Comparison of ENCODE assay signal across 34 mouse cellular contexts in genomic region chr3:105854786-105855185, GRCm38 (mm10). TPM values are rescaled to one million over a fixed set of nuclear protein-coding genes. Genes with fewer than 3 reads are reported as not detected.
DNase-seq lines count a peak whose midpoint lies in the region; ATAC-seq and TF ChIP-seq lines count a peak whose summit lies in the region.
"Had no signal": no experiment of that assay in that cellular context is flagged by ENCODE, and none has a peak within 500 bp of the region (broad histone marks: within the 10 kb centered on the region; RNA-seq: fewer than 3 reads in every experiment).

No protein-coding gene starts in this region.

- intact Hi-C loops in gastrocnemius, adult 2 months (cut with DNase I) = no loop called here
- intact Hi-C loops in gastrocnemius, postnatal 14 days (cut with DNase I; ENCODE audit: low total_unique reads) = no loop called here

- H3K9me3 ChIP-seq in limb, embryonic 12.5 days = no peaks in the 10 kb centered on the region
- H3K9me3 ChIP-seq: embryonic facial prominence, embryonic 13.5 days; heart, embryonic 13.5 days; hindbrain, embryonic 15.5 days; kidney, embryonic 15.5 days; lung, embryonic 15.5 days; neural tube, embryonic 12.5 days had no signal

- no peak for DNase-seq in gastrocnemius, adult 2 months
- DNase-seq in gastrocnemius, postnatal 14 days = no peak
- DNase-seq in right cerebral cortex, adult 18-20 months = peak; percentile 17
- no peak for DNase-seq in right cerebral cortex, postnatal 4 days
- DNase-seq in lung, postnatal 25 days (ENCODE audit: low spot score) = no peak
- DNase-seq: adrenal gland, adult 2 months; adrenal gland, postnatal 36 days; B cell, adult 2 months; cerebellum, adult 8-10 months; gastrocnemius, postnatal 36 days; heart, adult 2 months; heart, postnatal 10 days; kidney, adult 18-20 months; kidney, postnatal 25 days; left cerebral cortex, postnatal 4 days; lung, postnatal 36 days had no signal

- TF ChIP-seq CTCF in gastrocnemius, adult 2 months (IDR thresholded peaks at IDR 0.05) = no peak

- peak overlapping the region; percentile 28; the same call in 1 of the 2 replicates for H3K27ac ChIP-seq in gastrocnemius, adult 2 months
- H3K27ac ChIP-seq in limb, embryonic 12.5 days = peak overlapping the region; percentile 53; the same call in 1 of the 2 replicates
- H3K27ac ChIP-seq: heart, adult 2 months; heart, embryonic 13.5 days; hindbrain, embryonic 15.5 days; kidney, embryonic 15.5 days; lung, embryonic 15.5 days; neural tube, embryonic 12.5 days had no signal

- H3K27me3 ChIP-seq in limb, embryonic 12.5 days = no peaks in the 10 kb centered on the region
- H3K27me3 ChIP-seq: embryonic facial prominence, embryonic 13.5 days; hindbrain, embryonic 15.5 days; kidney, embryonic 15.5 days; lung, embryonic 15.5 days; neural tube, embryonic 12.5 days had no signal

- H3K4me1 ChIP-seq in limb, embryonic 12.5 days (replicated peaks) = peaks cover 42% of the 10 kb centered on the region
- H3K4me1 ChIP-seq: heart, embryonic 13.5 days; hindbrain, embryonic 15.5 days; kidney, embryonic 15.5 days; lung, embryonic 15.5 days; neural tube, embryonic 12.5 days had no signal

- H3K36me3 ChIP-seq in limb, embryonic 12.5 days = no peaks in the 10 kb centered on the region
- H3K36me3 ChIP-seq: embryonic facial prominence, embryonic 13.5 days; heart, embryonic 13.5 days; hindbrain, embryonic 15.5 days; kidney, embryonic 15.5 days; lung, embryonic 15.5 days; neural tube, embryonic 12.5 days had no signal

- H3K4me3 ChIP-seq in gastrocnemius, adult 2 months = no peak overlapping the region
- no peak overlapping the region for H3K4me3 ChIP-seq in limb, embryonic 12.5 days (replicated peaks)
- H3K4me3 ChIP-seq: embryonic facial prominence, embryonic 13.5 days; heart, adult 2 months; heart, embryonic 13.5 days; hindbrain, embryonic 15.5 days; kidney, embryonic 15.5 days; lung, embryonic 15.5 days; myocyte; neural tube, embryonic 12.5 days had no signal

- ATAC-seq in limb, embryonic 12.5 days (ENCODE audit: insufficient number of reproducible peaks, insufficient read depth, low FRiP score, low TSS enrichment, low read depth) = no peak
- ATAC-seq: activated CD4-positive, CD25-positive, alpha-beta regulatory T cell, adult 4 months; forebrain, embryonic 16.5 days had no signal

- H3K4me2 ChIP-seq in limb, embryonic 12.5 days = no peak overlapping the region
- H3K4me2 ChIP-seq: embryonic facial prominence, embryonic 13.5 days; heart, embryonic 13.5 days; hindbrain, embryonic 15.5 days; kidney, embryonic 15.5 days; liver, embryonic 11.5 days; lung, embryonic 15.5 days; midbrain, embryonic 11.5 days; neural tube, embryonic 12.5 days had no signal

- 77% methylated on average over 4 of the region's 4 CpGs for WGBS in limb, embryonic 12.5 days

- H3K9ac ChIP-seq in limb, embryonic 12.5 days (replicated peaks) = no peak overlapping the region
- H3K9ac ChIP-seq: embryonic facial prominence, embryonic 13.5 days; heart, embryonic 13.5 days; hindbrain, embryonic 15.5 days; kidney, embryonic 15.5 days; lung, embryonic 15.5 days; neural tube, embryonic 12.5 days had no signal

RNA-seq across cellular contexts. Expression of gene Adora3, which starts 15.9 kb away (rescaled TPM):
- total RNA-seq in gastrocnemius, adult 2 months (2021) = not detected
- not detected for total RNA-seq in gastrocnemius, postnatal 14 days (2021)
- polyA plus RNA-seq in limb, embryonic 12.5 days (2016; fragmentation: Nextera tagmentation; extraction: Ambion mirVana) = 0.36 TPM in 1 of 2 replicates, not detected in the other
- total RNA-seq: gastrocnemius, postnatal 36 days; heart, adult 2 months; hematopoietic stem cell, adult 5-6 weeks had no signal
- polyA plus RNA-seq: forebrain, embryonic 11.5 days; intestine, embryonic 14.5 days; kidney, embryonic 15.5 days; midbrain, embryonic 11.5 days; myocyte; neural tube, embryonic 12.5 days had no signal

RNA-seq across cellular contexts. Expression of gene Tmigd3, which starts 15.9 kb away (rescaled TPM):
- total RNA-seq in gastrocnemius, adult 2 months (2021) = not detected
- total RNA-seq in gastrocnemius, postnatal 14 days (2021) = not detected
- 0.43 TPM in 1 of 2 replicates, not detected in the other for polyA plus RNA-seq in limb, embryonic 12.5 days (2016; fragmentation: Nextera tagmentation; extraction: Ambion mirVana)
- total RNA-seq: adrenal gland, adult 2 months; common myeloid progenitor, adult 5-6 weeks; gastrocnemius, postnatal 36 days; heart, postnatal 10 days; hematopoietic stem cell, adult 5-6 weeks; left cerebral cortex, postnatal 4 days; midbrain, postnatal 0 days had no signal
- polyA plus RNA-seq: activated CD4-positive, CD25-positive, alpha-beta regulatory T cell, adult 4 months; adrenal gland, adult 2 months; embryonic facial prominence, embryonic 13.5 days; forebrain, embryonic 16.5 days; heart, adult 2 months; hindbrain, embryonic 15.5 days; kidney, embryonic 15.5 days; liver, embryonic 16.5 days; midbrain, embryonic 11.5 days; midbrain, postnatal 0 days; neural tube, embryonic 12.5 days had no signal

RNA-seq across cellular contexts. Expression of gene Rap1a, which starts 53.6 kb away (rescaled TPM):
- 100 to 1,000 TPM in 1 of 2 experiments, 10 to 100 TPM in 1; 86.7 to 101 TPM for total RNA-seq in gastrocnemius, adult 2 months (2021)
- 100 to 1,000 TPM in 1 of 2 experiments, 10 to 100 TPM in 1; 95.3 to 107 TPM for total RNA-seq in gastrocnemius, postnatal 14 days (2021)
- polyA plus RNA-seq in limb, embryonic 12.5 days (2016; fragmentation: Nextera tagmentation; extraction: Ambion mirVana) = 76.8 and 81.8 TPM in 2 replicates
